Mouse (Mus musculus) heart, adult 8-10 months (tissue): ENCODE measurements around the gene Dnal4. TPM values are rescaled to one million over a fixed set of nuclear protein-coding genes. Genes with fewer than 3 reads are reported as not detected.
A peak's percentile ranks its signal among the peaks of the same experiment; 100 is the strongest.
"Not testable (repeated sequence)": the region's sequence is repeated elsewhere in the genome, so short reads cannot be mapped to it uniquely, and the experiment has no call there.

Experiments used
- DNase-seq: peaks from one replicate; pipeline ENCODE4 v3.0.0; 2022; ENCODE audit warnings: low spot score
- total RNA-seq, 4 experiments: library from RNA; stranded (reverse); gene quantifications; 2 replicates each; pipeline ENCODE4 v1.2.4; 2022

Dnal4 gene
- total RNA-seq = 10 to 100 TPM; 21.0 to 25.3 (median 21.7) TPM

GRCm38 (mm10) chr15:79777749-79778148, at the start of gene Dnal4:
Gene Dnal4, minus strand, starts transcription at chr15:79777849.
- no peak for DNase-seq

- no peak for DNase-seq
Observed at GRCm38 (mm10) chr15:79827061-79827777, 49.6 kb upstream of the Dnal4 start.

GRCm38 (mm10) chr15:79826221-79826935, 48.7 kb upstream of the Dnal4 start:
- no peak for DNase-seq

- no peak for DNase-seq
Observed at GRCm38 (mm10) chr15:79825146-79825825, 47.6 kb upstream of the Dnal4 start.

GRCm38 (mm10) chr15:79823588-79824280, 46.1 kb upstream of the Dnal4 start:
- peak; percentile 53 for DNase-seq

GRCm38 (mm10) chr15:79822265-79823199, 44.9 kb upstream of the Dnal4 start:
- DNase-seq = no peak

GRCm38 (mm10) chr15:79818325-79818724, 40.7 kb upstream of the Dnal4 start:
- DNase-seq = no peak

GRCm38 (mm10) chr15:79813666-79814258, 36.1 kb upstream of the Dnal4 start:
- DNase-seq = no peak

- not testable (repeated sequence) for DNase-seq
Observed at GRCm38 (mm10) chr15:79812840-79813239, 35.2 kb upstream of the Dnal4 start.

GRCm38 (mm10) chr15:79810997-79811396, 33.3 kb upstream of the Dnal4 start:
- DNase-seq = no peak

GRCm38 (mm10) chr15:79810061-79810460, 32.4 kb upstream of the Dnal4 start:
- DNase-seq = no peak

GRCm38 (mm10) chr15:79808658-79809057, 31.0 kb upstream of the Dnal4 start:
- no peak for DNase-seq

- DNase-seq = no peak
Observed at GRCm38 (mm10) chr15:79808114-79808513, 30.5 kb upstream of the Dnal4 start.

GRCm38 (mm10) chr15:79807050-79807449, 29.4 kb upstream of the Dnal4 start:
- no peak for DNase-seq

- no peak for DNase-seq
Observed at GRCm38 (mm10) chr15:79805246-79805645, 27.6 kb upstream of the Dnal4 start.

GRCm38 (mm10) chr15:79804352-79805071, 26.9 kb upstream of the Dnal4 start, which contains the start of gene Nptxr:
Gene Nptxr, minus strand, starts transcription at chr15:79804766.
- no peak for DNase-seq

GRCm38 (mm10) chr15:79803533-79804351, 26.1 kb upstream of the Dnal4 start:
- no peak for DNase-seq

GRCm38 (mm10) chr15:79802304-79802703, 24.7 kb upstream of the Dnal4 start:
- no peak for DNase-seq

GRCm38 (mm10) chr15:79801646-79802045, 24.0 kb upstream of the Dnal4 start:
- DNase-seq = no peak
